Mouse (Mus musculus) cerebellum, postnatal 10 days (tissue): ENCODE data around the gene Slc38a4.

Experiments
- DNase-seq, 2 experiments: peaks; one replicate each; pipeline ENCODE4 v3.0.0; 2021; ENCODE audit warnings: mixed read lengths in 2 of 2

Slc38a4 gene

DNA sequence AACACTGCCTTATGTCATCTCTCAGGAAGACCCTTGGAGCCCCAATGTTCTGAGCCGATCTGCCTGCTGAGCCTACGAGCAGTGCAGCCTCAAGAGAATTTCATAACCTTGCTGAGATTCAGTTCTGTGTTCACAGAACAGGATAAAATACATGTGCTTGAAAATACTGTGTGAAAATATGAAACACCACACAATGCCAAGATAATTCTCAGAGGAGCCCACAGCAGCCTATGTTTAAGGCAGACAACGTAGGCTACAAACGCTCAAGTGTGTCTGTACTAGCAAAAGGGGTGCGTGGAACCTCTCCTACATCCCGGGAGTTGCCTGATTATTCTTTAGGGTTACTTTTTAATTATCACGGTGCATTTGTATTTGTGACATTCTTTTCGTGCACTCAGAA lies 92.4 kb downstream of the Slc38a4 start:
- no peak for DNase-seq

DNA sequence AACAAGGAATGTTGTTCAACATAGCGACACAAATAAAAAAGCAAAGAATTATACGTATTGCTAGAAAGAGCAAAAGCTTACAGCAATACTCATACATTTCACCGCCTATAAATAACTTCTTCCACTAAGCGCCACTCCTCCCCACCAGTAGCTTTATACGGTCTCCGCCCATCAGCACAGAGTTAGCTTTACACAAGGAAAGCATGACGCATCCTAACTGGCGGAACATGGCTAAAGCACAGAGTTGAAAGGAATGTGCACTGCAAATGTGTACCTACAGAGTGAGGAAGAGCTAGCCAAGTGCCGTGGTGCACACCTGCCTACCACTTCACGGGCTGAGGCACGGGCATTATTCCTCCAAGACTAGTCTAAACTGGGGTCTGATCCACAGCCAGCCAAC lies 95.4 kb downstream of the Slc38a4 start:
- no peak for DNase-seq

GRCm38 (mm10) chr15:96959247-96959646 lies 96.5 kb downstream of the Slc38a4 start:
- DNase-seq: no peak

DNA sequence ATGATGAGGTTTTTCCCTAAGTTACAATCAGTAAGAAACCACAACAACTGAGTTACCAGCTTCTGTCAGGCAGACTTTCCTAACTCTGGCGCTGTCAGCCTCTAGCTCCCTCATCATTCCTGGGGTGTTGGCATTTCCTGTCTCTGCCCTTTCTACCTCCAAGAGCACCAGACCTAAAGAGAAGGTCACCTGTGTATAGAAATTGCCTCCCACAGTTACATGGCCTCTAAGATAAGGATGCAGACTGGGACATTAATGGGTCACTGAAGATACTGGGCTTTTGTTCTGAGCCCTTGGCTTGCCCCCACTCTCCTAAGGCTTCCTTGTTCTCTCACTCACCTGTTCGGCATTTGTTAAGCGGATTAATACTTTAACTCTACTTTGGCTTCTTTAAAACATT lies 99.1 kb downstream of the Slc38a4 start:
- DNase-seq: no peak

- no peak for DNase-seq
These were observed 101.4 kb downstream of the Slc38a4 start for GRCm38 (mm10) chr15:96954389-96954788.

GRCm38 (mm10) chr15:96953938-96954238 lies 101.9 kb downstream of the Slc38a4 start:
- DNase-seq: no peak

- DNase-seq: peak; percentile 87 to 89
These were observed 102.4 kb downstream of the Slc38a4 start for GRCm38 (mm10) chr15:96953112-96953937.

- no peak for DNase-seq
These were observed 103.3 kb downstream of the Slc38a4 start for GRCm38 (mm10) chr15:96952488-96952887.

- peak; percentile 33 to 36 for DNase-seq
These were observed 104.0 kb downstream of the Slc38a4 start for GRCm38 (mm10) chr15:96951783-96952182.

- peak; percentile 60 to 68 for DNase-seq
These were observed 107.3 kb downstream of the Slc38a4 start for GRCm38 (mm10) chr15:96948471-96948870.
